Mouse (Mus musculus) left cerebral cortex, adult 8-10 months (tissue): ENCODE data around the gene Dppa4. TPM values are rescaled to one million over a fixed set of nuclear protein-coding genes. Genes with fewer than 3 reads are reported as not detected.
"Not testable (repeated sequence)": the region's sequence is repeated elsewhere in the genome, so short reads cannot be mapped to it uniquely, and the experiment has no call there.

Experiments used
- DNase-seq, 2 experiments: peaks; one replicate each; pipeline ENCODE4 v3.0.0; 2022; ENCODE audit warnings: low spot score in 2 of 2
- total RNA-seq, 4 experiments: library from RNA; stranded (reverse); gene quantifications; 2 replicates each; pipeline ENCODE4 v1.2.4; 2022

Gene Dppa4
- not detected for total RNA-seq

DNA sequence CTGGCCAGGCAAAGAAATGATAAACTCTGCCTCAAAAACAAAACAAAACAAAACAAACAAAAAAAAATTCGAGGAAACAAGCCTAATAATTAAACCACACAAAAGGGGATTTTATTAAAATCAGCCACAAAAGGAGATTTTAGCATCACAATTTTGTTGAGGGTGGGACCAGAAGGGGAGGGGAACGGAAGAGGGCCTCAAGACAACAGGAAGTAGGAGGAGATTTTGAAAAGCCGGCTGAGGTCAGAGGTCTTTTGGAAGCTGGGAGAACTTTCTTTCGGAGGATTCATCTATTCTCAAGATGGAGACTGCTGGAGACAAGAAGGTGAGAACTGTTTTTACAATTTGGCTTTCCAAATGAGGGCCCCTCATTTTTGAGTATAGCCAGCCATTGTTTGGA lies at the start of gene Dppa4:
TSS of gene Dppa4 (plus strand) at position 217 of the 400 bp plus-strand sequence.
- DNase-seq, result no peak

DNA sequence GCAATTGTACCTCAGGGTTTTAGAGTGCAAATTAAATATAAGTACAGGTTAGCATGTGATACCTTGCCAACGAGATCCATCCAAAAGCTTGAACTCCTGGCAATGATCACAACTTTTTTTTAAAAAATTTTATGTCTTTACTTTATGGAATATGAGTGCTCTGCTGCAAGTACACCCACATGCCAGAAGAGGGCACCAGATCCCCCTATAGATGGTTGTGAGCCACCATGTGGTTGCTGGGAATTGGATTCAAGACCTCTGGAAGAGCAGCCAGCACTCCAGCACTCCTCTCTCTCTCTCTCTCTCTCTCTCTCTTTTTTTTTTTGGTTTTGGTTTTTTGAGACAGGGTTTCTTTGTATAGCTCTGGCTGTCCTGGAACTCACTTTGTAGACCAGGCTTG lies 48.5 kb upstream of the Dppa4 start:
- DNase-seq, result no peak

DNA sequence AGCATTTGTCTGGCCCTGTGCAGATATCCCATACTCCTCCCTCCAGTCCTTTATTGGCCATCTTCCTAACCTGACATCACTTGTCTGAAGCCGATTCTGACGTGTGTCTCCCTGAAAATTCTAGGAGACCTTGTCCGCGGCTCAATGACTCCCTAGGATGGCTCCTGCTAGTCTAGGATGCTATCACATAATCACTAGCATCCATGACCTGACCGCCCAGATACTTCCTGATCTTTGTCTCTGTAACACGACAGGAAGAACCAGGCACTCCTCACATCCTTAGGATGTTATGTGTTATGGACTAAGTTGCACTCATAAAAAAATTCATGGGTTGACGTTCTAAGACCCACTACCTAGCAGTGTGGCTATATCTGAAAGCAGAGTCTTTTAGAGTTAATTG lies 45.9 kb upstream of the Dppa4 start:
- no peak for DNase-seq

DNA sequence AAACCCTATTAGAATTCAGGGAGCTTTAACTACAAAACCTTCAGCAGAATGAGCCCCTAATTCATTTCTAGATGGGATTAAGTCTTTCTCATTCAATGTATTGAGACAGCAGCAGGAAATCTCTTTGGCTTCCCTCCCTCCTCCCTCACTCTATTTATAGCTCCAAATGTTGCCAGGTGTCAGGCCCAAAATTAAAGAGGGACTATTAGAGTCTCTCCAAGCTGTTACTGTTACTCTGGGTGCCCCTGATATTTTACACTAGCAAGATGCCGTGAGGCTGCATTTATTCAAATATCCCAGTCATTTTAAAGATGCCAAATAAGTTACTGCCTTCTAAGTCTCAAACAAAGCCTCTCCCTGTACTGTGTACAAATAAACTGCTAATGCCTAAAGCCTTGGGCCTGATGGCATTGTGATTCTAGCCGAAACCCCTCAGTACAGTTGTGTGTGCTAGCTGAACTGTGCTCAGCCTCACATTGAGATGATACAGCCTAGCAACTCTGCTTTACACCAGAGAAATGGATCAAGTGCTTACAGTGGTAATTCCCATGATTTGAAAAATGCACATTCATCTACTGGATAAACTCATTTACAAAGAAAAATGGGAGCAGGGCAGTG lies 36.4 kb upstream of the Dppa4 start:
- no peak for DNase-seq

DNA sequence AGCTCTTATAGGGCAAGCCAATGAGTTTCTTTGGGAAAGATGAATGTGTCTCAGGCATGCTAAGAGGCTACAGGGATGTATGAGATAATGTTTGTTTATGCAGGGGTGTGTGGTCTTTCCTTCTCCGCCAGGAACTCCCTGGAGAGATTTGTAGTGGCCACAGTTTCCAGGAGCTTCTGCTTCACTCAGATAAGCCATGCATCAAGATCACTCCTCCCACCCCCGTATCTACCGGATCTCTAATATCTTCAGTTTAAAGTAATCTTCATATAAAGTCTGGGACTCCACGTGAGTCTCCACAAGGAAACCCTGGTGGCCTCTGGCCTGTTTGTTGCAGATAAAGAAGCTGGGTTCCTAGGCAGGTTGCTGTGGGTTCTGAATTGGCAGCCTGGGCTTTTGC lies 30.7 kb upstream of the Dppa4 start:
- DNase-seq, result no peak

DNA sequence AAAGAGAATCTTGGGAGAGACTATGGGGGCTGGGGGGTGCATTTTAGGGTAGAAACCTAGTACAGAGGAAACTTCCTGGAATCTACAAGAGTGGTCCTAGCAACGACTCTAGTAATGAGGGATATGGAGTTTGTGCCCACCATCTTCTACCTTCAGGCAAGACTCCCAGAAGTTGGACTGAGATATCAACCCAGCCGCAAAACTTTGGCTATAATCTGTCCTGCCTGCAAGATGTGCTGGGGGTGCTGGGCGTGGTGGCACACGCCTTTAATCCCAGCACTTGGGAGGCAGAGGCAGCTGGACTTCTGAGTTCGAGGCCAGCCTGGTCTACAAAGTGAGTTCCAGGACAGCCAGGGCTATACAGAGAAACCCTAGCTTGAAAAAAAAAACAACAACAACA lies 28.9 kb upstream of the Dppa4 start:
- DNase-seq, result no peak

- DNase-seq, result no peak
These were observed 24.0 kb upstream of the Dppa4 start for GRCm38 (mm10) chr16:48259519-48259918.

DNA sequence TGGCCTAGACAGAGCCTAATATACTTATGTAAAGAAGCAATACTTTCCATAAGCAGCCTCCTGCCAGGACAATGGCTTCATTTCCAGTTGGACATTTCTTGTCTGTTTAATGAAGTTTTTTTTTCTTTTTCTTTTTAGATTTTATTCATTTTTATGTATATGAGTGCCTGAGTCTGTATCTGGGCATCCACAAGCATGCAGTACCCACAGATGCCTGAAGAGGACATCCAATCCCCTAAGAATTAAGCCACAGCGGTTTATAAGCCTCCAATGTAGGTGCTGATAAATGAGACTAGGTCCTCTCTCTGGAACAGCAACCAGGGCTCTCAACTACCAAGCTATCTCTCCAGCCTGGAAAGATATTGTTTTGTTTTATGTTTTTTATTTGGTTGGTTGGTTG lies 20.6 kb upstream of the Dppa4 start:
- DNase-seq, result no peak

DNA sequence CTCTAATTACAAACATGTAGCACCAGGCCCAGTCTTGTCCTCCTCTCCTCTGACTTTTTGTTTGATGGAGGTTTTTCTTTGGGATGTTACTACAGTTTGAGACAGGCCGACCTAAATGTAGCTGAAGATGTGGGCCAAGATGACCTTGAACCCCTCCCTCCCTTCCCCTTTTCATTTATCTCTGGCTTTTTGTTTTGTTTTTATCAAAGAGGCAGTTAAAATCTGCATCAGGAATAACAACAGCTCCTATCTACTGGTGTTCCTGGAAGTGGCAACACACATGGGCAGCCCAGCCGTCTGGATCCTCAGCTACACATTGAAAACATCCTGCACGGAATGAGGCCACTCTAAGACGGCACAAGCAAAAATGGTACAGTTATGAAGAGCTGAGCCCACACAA lies 17.7 kb upstream of the Dppa4 start:
- DNase-seq, result no peak

DNA sequence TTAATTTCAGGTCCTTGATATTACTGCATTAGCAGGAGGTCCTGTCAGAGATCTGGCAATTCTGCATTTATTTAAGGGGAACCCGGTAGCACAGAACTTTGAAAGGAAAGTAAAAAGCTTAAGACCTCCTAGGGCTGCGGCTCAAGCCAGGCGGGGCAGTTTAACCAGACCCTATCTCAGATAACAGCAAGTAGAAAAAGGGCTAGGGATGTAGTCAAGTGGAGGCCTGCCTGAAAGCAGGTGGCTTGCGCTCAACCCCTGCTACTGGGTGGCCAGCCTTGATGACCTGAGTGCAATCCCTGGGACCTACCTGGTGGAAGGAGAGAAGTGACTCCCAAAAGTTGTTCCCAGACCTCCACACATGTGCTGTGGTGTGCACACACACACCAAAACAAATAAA lies 6.6 kb upstream of the Dppa4 start:
- DNase-seq, result no peak

DNA sequence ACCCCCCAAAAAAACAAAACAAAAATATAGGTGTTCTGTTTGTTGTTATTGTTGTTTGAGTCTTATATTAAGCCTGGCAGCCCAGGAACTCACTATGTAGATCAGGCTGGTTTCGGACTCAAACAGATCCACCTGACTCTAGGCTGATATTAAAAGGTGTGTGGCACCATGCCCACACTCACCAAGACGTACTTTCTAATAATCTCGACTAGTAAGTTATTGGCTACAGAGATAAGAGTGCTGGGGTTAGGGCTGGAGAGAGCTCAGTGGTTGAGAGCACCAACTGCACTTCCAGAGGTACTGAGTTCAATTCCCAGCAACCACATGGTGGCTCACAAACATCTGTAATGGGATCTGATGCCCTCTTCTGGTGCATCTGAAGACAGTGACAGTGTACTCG lies 2.6 kb upstream of the Dppa4 start:
- no peak for DNase-seq

DNA sequence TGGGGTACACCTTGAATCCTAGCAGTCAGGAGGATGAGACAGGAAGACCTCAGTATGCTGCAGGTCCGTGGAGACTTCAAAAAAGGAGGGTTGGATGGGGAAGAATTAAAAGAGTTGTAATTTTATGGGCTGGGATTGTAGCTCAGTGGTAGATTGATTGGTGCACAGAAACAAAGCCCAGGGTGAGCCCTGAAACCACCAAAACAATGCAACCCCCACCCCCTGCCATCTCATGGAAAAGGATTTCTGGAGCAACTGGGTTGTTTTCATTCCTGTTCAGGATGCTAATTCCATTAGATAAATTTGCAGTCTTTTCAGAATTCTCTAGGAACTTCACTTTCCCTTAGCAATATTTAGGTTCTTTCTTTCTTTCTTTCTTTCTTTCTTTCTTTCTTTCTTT lies 732 bp upstream of the Dppa4 start:
- DNase-seq, result no peak

DNA sequence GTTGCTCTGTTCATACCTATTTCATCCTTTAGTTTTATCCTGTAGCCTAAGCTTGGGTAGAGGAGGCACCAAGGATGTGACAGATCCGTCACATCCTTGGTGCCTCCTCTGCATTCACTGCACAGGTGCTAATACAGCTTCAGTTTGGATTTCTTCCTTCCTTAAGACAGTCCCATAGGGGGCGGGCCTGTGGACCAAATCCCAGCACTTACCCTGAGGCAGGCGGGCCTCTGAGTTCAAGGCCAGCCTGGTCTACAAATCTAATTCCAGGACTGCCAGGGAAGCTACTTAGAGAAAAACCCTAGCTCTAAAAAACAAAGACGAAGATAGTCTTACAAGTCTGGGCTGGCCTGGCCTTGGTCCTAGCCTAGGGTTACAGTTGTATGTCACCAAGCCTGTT lies 2.0 kb downstream of the Dppa4 start:
- DNase-seq, result no peak

GRCm38 (mm10) chr16:48297384-48298136 lies 14.0 kb downstream of the Dppa4 start:
- no peak for DNase-seq

DNA sequence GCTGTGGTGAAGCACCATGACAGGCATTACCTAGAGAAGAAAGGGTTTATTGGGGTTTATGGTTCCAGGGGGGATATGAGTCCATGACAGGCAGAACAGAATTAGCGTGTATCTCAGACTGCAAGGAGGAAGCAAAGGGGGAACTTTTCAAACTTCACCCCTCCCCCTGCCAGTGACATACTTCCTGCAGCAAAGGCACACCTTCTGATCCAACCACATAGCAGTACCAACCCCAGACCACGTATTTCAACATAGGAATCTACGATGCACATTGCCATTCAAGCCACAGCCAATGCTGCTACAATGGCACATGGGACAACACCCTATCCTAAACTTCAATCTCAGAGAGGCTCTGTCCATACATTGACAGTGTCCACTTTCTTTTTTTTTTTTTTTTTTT lies 16.4 kb downstream of the Dppa4 start:
- DNase-seq, result no peak

- no peak for DNase-seq
These were observed 20.0 kb downstream of the Dppa4 start, which contains the start of gene Dppa2 for GRCm38 (mm10) chr16:48303509-48303908. Gene Dppa2, plus strand, starts transcription at chr16:48303908.

GRCm38 (mm10) chr16:48303983-48304382 lies 20.4 kb downstream of the Dppa4 start:
- DNase-seq, result no peak

DNA sequence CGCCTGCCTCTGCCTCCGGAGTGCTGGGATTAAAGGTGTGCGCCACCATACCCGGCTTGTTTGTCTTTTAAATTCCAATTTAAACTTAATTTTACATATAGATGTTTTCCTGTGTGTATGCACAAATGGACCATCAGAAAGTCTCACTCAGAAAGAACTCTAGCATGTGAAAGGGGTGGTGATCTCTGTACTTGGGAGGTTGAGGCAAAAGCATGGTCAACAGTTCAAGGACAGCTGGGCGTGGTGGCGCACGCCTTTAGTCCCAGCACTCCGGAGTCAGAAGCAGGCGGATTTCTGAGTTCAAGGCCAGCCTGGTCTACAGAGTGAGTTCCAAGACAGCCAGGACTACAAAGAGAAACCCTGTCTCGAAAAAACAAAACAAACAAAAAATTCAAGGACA lies 25.4 kb downstream of the Dppa4 start:
- DNase-seq, result not testable (repeated sequence)

DNA sequence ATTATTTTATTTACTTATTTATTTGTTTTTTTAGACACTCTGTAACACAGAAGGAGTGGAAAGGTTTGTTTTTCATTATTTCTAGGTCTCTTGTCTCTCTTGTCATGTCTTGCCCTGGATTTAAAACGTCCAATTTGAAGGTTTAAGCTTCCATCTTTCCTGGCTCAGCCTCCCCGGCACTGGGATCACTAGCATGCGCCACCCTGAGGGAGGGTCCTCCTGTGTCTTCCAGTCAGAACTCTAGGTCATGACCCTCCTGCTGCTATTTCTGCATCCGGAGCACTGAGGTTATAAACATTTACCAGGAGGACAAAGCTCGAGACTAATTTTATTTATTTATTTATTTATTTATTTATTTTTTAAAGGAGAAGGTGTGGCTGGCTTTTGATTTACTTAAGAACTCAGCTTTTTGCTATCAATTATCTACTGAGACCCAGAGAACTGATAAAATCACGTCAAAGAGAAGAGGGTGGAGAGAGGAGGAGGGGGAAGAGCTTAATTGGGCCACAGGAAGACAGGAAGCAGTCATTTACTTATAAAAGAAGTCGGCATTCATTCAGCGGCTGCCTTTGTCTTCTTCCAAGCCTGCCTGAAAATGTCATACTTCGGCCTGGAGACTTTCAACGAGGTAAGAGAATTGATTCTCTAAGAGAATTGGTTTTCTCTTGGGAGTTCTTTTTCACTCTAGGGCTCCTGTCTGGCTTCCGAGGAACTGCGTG lies 26.5 kb downstream of the Dppa4 start:
- DNase-seq, result no peak

DNA sequence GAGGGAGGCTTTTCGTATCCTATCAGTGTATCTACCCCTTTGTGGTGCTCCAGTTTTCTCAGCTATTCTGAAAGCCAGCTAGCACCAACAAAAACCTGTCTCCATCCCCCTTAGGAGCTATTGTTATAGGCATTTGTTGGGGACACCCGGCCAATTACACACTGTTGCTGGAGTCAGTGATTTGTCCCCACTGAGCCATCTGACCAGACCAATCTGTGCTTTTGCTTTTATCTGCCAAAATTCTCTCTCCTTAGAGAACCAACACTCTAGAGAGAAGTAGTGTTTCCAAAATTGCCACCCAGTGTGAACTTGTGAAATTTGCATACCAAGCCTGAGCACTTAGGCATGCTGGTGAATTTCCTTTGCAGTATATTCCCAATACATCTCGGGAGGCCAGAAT lies 31.8 kb downstream of the Dppa4 start:
- DNase-seq, result no peak

GRCm38 (mm10) chr16:48320781-48321180 lies 37.2 kb downstream of the Dppa4 start:
- DNase-seq, result no peak

- no peak for DNase-seq
These were observed 39.6 kb downstream of the Dppa4 start for GRCm38 (mm10) chr16:48323133-48323532.
